Mouse (Mus musculus): ENCODE data around the gene Usp35. TPM values are rescaled to one million over a fixed set of nuclear protein-coding genes. Genes with fewer than 3 reads are reported as not detected.
A peak's percentile ranks its signal among the peaks of the same experiment; 100 is the strongest.

Gene Usp35
- polyA plus RNA-seq, 1 experiment from 2014 or later, result 2.2 TPM

DNA sequence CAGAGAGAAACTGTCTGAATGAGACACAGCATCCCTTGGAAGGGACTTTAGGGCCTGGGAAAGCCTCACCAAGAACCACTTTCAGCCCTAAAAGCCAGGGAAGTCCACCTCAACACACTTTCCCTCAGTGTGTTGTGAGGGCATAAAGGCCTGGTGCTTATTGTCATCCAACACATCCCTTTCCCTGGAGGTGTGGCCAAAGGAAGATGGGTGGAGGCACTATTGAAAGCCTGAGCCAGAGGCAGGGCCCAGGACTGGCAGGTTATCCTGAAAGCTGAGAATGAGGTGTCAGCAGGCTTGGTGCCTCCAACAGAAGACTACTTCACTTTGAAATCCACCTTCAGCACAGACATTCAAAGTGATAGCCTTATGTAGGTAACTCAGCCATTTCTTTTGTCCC lies 27.3 kb downstream of the Usp35 start:
- no peak overlapping the region for H3K4me3 ChIP-seq (ENCODE audit: low read depth, low read length)
- H3K9me3 ChIP-seq (ENCODE audit: control insufficient read depth, low read length), result no peaks in the 10 kb centered on the region
- DNase-seq (ENCODE audit: low spot score) (no peak), ATAC-seq (ENCODE audit: low read depth) (no peak)
- H3K27me3 ChIP-seq (replicated peaks; ENCODE audit: control insufficient read depth, insufficient read depth, low read length), result no peaks in the 10 kb centered on the region
- no peak overlapping the region for H3K9ac ChIP-seq (ENCODE audit: low read depth, low read length)
- no peaks in the 10 kb centered on the region for H3K4me1 ChIP-seq (ENCODE audit: control insufficient read depth, insufficient read depth, low read length)
- H3K36me3 ChIP-seq (ENCODE audit: control insufficient read depth, insufficient read depth, low read length), result peaks cover 35% of the 10 kb centered on the region
- H3K4me2 ChIP-seq (ENCODE audit: low read depth, low read length), result no peak overlapping the region
- H3K27ac ChIP-seq (replicated peaks; ENCODE audit: low read depth, low read length), result no peak overlapping the region

DNA sequence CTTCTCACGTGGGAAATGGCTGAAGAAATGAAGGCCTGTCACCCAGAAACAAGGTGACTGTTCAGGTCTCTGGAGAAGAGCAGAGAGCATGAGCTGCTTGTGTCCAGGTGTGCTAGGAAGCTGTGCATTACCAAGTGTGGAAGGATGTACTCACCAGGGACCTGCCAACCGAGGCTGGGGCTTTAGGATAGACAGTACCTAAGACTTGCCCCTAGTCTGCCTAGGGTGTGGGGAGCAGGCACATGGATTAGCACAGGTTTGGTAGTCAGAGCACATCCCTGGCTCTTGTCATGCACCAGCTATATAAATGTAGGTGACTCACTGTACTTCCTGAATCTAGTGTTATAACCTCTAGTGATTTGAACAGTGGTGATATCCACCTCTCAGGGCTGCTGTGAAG lies 28.2 kb downstream of the Usp35 start:
- Histone ChIP-seq H3K4me2 (ENCODE audit: low read depth, low read length) (no peak overlapping the region), H3K27me3 (replicated peaks; ENCODE audit: control insufficient read depth, insufficient read depth, low read length) (no peaks in the 10 kb centered on the region), H3K9ac (ENCODE audit: low read depth, low read length) (no peak overlapping the region), H3K4me3 (ENCODE audit: low read depth, low read length) (no peak overlapping the region), H3K4me1 (ENCODE audit: control insufficient read depth, insufficient read depth, low read length) (no peaks in the 10 kb centered on the region), H3K27ac (replicated peaks; ENCODE audit: low read depth, low read length) (no peak overlapping the region), H3K9me3 (ENCODE audit: control insufficient read depth, low read length) (no peaks in the 10 kb centered on the region), H3K36me3 (ENCODE audit: control insufficient read depth, insufficient read depth, low read length) (peaks cover 27% of the 10 kb centered on the region)
- DNase-seq (ENCODE audit: low spot score) (no peak), ATAC-seq (ENCODE audit: low read depth) (no peak)
- WGBS, result 68% methylated on average over 2 of the region's 2 CpGs

DNA sequence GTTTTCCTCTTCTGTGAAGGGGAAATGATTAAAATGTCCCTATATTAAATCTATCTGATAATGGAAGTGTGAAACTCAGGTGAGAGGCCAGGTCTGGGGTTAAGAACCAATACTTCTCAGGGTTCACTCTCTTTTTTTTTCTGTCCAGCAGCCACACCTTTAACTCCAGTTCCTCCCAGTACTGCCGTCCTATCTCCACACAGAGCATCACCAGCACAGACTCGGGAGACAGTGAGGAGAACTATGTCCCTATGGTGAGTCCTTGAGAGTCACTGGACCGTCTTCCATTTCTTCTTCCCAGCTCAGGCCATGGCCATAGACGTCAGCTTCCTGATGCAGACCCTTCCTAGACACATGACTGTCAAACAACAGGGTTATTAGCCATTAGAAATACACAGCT lies 28.9 kb downstream of the Usp35 start:
- Histone ChIP-seq H3K27ac (replicated peaks; ENCODE audit: low read depth, low read length) (no peak overlapping the region), H3K4me2 (ENCODE audit: low read depth, low read length) (no peak overlapping the region), H3K4me3 (ENCODE audit: low read depth, low read length) (no peak overlapping the region), H3K27me3 (replicated peaks; ENCODE audit: control insufficient read depth, insufficient read depth, low read length) (no peaks in the 10 kb centered on the region), H3K9me3 (ENCODE audit: control insufficient read depth, low read length) (no peaks in the 10 kb centered on the region), H3K36me3 (ENCODE audit: control insufficient read depth, insufficient read depth, low read length) (peaks cover 21% of the 10 kb centered on the region; the same call in 1 of the 2 replicates), H3K4me1 (ENCODE audit: control insufficient read depth, insufficient read depth, low read length) (no peaks in the 10 kb centered on the region), H3K9ac (ENCODE audit: low read depth, low read length) (no peak overlapping the region)
- DNase-seq (ENCODE audit: low spot score) (no peak), ATAC-seq (ENCODE audit: low read depth) (no peak)
- WGBS, result 84% methylated on average over 4 of the region's 4 CpGs

DNA sequence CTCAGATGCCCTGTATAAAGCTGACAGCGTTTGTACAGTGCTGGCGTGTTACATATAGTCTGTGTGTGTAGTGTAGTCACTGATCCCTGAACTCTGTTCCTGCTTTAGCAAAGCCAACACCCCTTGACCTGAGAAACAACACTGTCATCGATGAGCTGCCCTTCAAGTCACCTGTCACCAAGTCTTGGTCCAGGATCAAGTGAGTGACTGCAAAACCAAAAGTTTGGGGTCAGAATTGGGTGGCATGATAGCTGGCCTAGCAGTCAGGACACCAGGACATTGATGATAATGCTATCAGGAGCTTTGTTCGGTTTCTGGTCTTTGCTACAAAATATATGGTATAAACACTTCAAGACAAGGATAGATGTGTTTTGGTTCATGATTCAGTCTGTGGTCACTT lies 29.6 kb downstream of the Usp35 start:
- Histone ChIP-seq H3K36me3 (ENCODE audit: control insufficient read depth, insufficient read depth, low read length) (peaks cover 16% of the 10 kb centered on the region; the same call in 1 of the 2 replicates), H3K27ac (replicated peaks; ENCODE audit: low read depth, low read length) (no peak overlapping the region), H3K4me3 (ENCODE audit: low read depth, low read length) (no peak overlapping the region), H3K4me2 (ENCODE audit: low read depth, low read length) (no peak overlapping the region), H3K4me1 (ENCODE audit: control insufficient read depth, insufficient read depth, low read length) (no peaks in the 10 kb centered on the region), H3K9ac (ENCODE audit: low read depth, low read length) (no peak overlapping the region), H3K27me3 (replicated peaks; ENCODE audit: control insufficient read depth, insufficient read depth, low read length) (no peaks in the 10 kb centered on the region), H3K9me3 (ENCODE audit: control insufficient read depth, low read length) (no peaks in the 10 kb centered on the region)
- DNase-seq (ENCODE audit: low spot score) (no peak), ATAC-seq (ENCODE audit: low read depth) (no peak)
- WGBS, result 86% methylated on average over 4 of the region's 4 CpGs

DNA sequence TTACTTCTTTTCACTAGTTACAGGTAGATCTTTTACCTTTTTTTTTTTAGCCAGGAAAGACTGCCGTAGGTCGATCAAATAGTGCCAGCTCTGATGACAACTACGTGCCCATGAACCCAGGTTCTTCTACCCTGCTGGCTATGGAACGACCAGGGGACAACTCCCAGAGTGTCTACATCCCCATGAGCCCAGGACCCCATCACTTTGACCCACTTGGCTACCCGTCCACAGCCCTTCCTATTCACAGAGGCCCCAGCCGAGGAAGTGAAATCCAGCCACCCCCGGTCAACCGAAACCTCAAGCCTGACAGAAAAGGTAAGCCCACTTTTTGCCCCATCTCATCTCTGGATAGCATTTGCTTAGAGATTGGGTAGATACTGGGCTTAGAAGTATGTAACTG lies 30.5 kb downstream of the Usp35 start:
- Histone ChIP-seq H3K4me2 (ENCODE audit: low read depth, low read length) (no peak overlapping the region), H3K4me3 (ENCODE audit: low read depth, low read length) (no peak overlapping the region), H3K4me1 (ENCODE audit: control insufficient read depth, insufficient read depth, low read length) (no peaks in the 10 kb centered on the region), H3K27me3 (replicated peaks; ENCODE audit: control insufficient read depth, insufficient read depth, low read length) (no peaks in the 10 kb centered on the region), H3K36me3 (ENCODE audit: control insufficient read depth, insufficient read depth, low read length) (peaks cover 9% of the 10 kb centered on the region; the same call in 1 of the 2 replicates), H3K27ac (replicated peaks; ENCODE audit: low read depth, low read length) (no peak overlapping the region), H3K9ac (ENCODE audit: low read depth, low read length) (no peak overlapping the region), H3K9me3 (ENCODE audit: control insufficient read depth, low read length) (no peaks in the 10 kb centered on the region)
- DNase-seq (ENCODE audit: low spot score), result no peak
- no peak for ATAC-seq (ENCODE audit: low read depth)
- WGBS, result 85% methylated on average over 8 of the region's 8 CpGs

DNA sequence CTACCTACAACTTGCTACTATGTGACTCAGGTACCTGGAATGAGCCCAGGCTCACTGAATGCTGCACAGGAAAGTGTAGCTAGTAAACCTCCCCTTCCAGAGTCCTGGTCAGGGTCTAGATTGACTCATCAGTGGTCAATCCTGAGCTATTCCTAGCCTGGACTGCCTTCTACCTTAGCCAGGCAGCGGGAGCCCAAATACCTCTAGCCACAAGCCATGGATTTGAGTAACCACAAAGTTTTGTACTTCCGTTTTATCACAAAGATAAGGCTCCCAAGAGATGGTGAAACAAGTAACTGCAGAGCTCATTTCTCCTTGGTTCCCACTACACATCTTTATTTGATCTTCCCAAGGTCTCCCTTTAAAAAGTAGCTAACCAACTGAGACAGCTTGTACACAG lies 30.9 kb downstream of the Usp35 start:
- Histone ChIP-seq H3K27ac (replicated peaks; ENCODE audit: low read depth, low read length) (no peak overlapping the region), H3K9ac (ENCODE audit: low read depth, low read length) (no peak overlapping the region), H3K4me1 (ENCODE audit: control insufficient read depth, insufficient read depth, low read length) (no peaks in the 10 kb centered on the region), H3K27me3 (replicated peaks; ENCODE audit: control insufficient read depth, insufficient read depth, low read length) (no peaks in the 10 kb centered on the region), H3K36me3 (ENCODE audit: control insufficient read depth, insufficient read depth, low read length) (peaks cover 9% of the 10 kb centered on the region; the same call in 1 of the 2 replicates), H3K9me3 (ENCODE audit: control insufficient read depth, low read length) (no peaks in the 10 kb centered on the region), H3K4me3 (ENCODE audit: low read depth, low read length) (no peak overlapping the region), H3K4me2 (ENCODE audit: low read depth, low read length) (no peak overlapping the region)
- no peak for DNase-seq (ENCODE audit: low spot score)
- 90% methylated on average over 2 of the region's 2 CpGs for WGBS
- ATAC-seq (ENCODE audit: low read depth), result no peak

DNA sequence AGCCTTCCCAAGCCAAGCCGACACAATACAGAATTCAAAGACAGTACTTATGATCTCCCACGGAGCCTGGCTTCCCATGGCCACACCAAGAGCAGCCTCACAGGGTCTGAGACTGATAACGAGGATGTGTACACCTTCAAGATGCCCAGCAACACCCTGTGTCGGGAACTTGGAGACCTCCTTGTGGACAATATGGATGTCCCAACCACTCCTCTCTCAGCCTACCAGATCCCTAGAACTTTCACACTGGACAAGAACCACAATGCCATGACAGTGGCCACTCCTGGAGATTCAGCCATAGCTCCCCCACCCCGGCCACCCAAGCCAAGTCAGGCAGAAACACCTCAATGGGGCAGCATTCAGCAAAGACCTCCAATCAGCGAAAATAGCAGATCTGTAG lies 32.9 kb downstream of the Usp35 start:
- no peaks in the 10 kb centered on the region for H3K27me3 ChIP-seq (replicated peaks; ENCODE audit: control insufficient read depth, insufficient read depth, low read length)
- no peak overlapping the region for H3K27ac ChIP-seq (replicated peaks; ENCODE audit: low read depth, low read length)
- no peak for ATAC-seq (ENCODE audit: low read depth)
- H3K9ac ChIP-seq (ENCODE audit: low read depth, low read length), result no peak overlapping the region
- no peaks in the 10 kb centered on the region for H3K4me1 ChIP-seq (ENCODE audit: control insufficient read depth, insufficient read depth, low read length)
- no peak overlapping the region for H3K4me3 ChIP-seq (ENCODE audit: low read depth, low read length)
- DNase-seq (ENCODE audit: low spot score), result no peak
- no peaks in the 10 kb centered on the region for H3K9me3 ChIP-seq (ENCODE audit: control insufficient read depth, low read length)
- 76% methylated on average over 6 of the region's 6 CpGs for WGBS
- H3K4me2 ChIP-seq (ENCODE audit: low read depth, low read length), result no peak overlapping the region
- H3K36me3 ChIP-seq (ENCODE audit: control insufficient read depth, insufficient read depth, low read length), result peaks cover 5% of the 10 kb centered on the region; the same call in 1 of the 2 replicates

DNA sequence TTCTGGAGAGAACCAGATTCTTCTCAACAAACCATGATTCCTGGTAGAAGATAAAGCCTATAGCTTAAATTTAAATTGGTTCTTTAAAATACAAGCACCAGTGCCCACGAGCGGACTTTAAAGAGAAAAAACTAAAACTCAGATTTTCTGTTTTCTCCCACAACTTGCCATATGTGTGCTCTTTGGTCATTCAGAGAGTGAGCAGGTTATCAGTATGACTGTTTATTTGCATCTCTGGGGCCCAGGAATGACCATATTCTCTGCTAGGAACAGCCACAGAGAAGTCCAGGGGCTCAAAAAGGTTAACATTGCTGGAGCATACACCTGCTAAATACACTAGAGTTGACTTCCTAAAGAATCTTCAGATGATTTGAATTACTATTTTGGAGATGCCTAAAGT lies 33.5 kb downstream of the Usp35 start:
- WGBS, result 88% methylated on average over 2 of the region's 2 CpGs
- no peak for ATAC-seq (ENCODE audit: low read depth)

DNA sequence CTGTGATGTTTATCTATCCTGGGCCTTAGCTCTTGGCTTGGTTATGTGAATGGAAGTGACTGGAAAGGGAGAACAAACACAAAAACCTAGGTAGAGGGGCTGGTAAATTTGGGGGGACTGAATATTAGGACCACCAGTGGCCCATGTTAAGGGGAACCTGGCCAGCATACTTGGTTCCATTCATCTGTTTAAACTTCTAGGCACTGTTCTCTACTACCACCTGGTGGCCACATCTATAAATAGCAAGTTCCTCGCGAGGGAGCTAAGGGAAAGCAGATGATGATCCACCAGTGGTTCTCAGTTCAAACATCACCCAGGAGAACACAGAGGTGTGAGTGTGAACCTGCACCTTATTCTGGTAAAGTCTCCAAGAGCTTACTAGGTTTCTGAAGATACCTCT lies 34.4 kb downstream of the Usp35 start:
- no peaks in the 10 kb centered on the region for H3K27me3 ChIP-seq (replicated peaks; ENCODE audit: control insufficient read depth, insufficient read depth, low read length)
- no peak overlapping the region for H3K4me2 ChIP-seq (ENCODE audit: low read depth, low read length)
- DNase-seq (ENCODE audit: low spot score) (peak; percentile 61), ATAC-seq (ENCODE audit: low read depth) (no peak)
- H3K4me3 ChIP-seq (ENCODE audit: low read depth, low read length), result no peak overlapping the region
- no peaks in the 10 kb centered on the region for H3K9me3 ChIP-seq (ENCODE audit: control insufficient read depth, low read length)
- H3K9ac ChIP-seq (ENCODE audit: low read depth, low read length), result no peak overlapping the region
- no peaks in the 10 kb centered on the region for H3K4me1 ChIP-seq (ENCODE audit: control insufficient read depth, insufficient read depth, low read length)
- H3K36me3 ChIP-seq (ENCODE audit: control insufficient read depth, insufficient read depth, low read length), result no peaks in the 10 kb centered on the region; the same call in 1 of the 2 replicates
- 0% methylated on average over 2 of the region's 2 CpGs for WGBS
- H3K27ac ChIP-seq (replicated peaks; ENCODE audit: low read depth, low read length), result no peak overlapping the region

More for the DNA sequence above, 33.5 kb downstream of the Usp35 start:
- Histone ChIP-seq H3K4me1 (ENCODE audit: control insufficient read depth, insufficient read depth, low read length) (no peaks in the 10 kb centered on the region), H3K27ac (replicated peaks; ENCODE audit: low read depth, low read length) (no peak overlapping the region), H3K27me3 (replicated peaks; ENCODE audit: control insufficient read depth, insufficient read depth, low read length) (no peaks in the 10 kb centered on the region), H3K4me2 (ENCODE audit: low read depth, low read length) (no peak overlapping the region), H3K9ac (ENCODE audit: low read depth, low read length) (no peak overlapping the region), H3K4me3 (ENCODE audit: low read depth, low read length) (no peak overlapping the region), H3K36me3 (ENCODE audit: control insufficient read depth, insufficient read depth, low read length) (no peaks in the 10 kb centered on the region; the same call in 1 of the 2 replicates), H3K9me3 (ENCODE audit: control insufficient read depth, low read length) (no peaks in the 10 kb centered on the region)
- DNase-seq (ENCODE audit: low spot score), result no peak
